Mouse (Mus musculus) liver, embryonic 15.5 days (tissue): ENCODE measurements around the gene Enpp1. TPM values are rescaled to one million over a fixed set of nuclear protein-coding genes. Genes with fewer than 3 reads are reported as not detected.

Experiments used
- ATAC-seq: fragments of 200-750 bp; cut with Nextera tagmentation; 2 replicates; pipeline ENCODE4 v1.8.0; 2017; ENCODE audit warnings: moderate number of reproducible peaks, mild to moderate bottlenecking, moderate library complexity; ENCODE audit not compliant: insufficient read depth
- H3K27ac ChIP-seq: fragments of 300-500 bp; sonication (generic); replicated peaks from 2 replicates; pipeline ENCODE4 v1.5.1; 2015; ENCODE audit warnings: mild to moderate bottlenecking, inconsistent platforms
- H3K27me3 ChIP-seq: fragments of 300-500 bp; sonication (generic); 2 replicates; pipeline ENCODE4 v1.6.1; 2015; ENCODE audit warnings: mild to moderate bottlenecking, inconsistent platforms
- H3K36me3 ChIP-seq: fragments of 300-500 bp; sonication (generic); replicated peaks from 2 replicates; pipeline ENCODE4 v1.6.1; 2015; ENCODE audit warnings: moderate library complexity, mild to moderate bottlenecking, inconsistent platforms
- H3K4me1 ChIP-seq: fragments of 300-500 bp; sonication (generic); replicated peaks from 2 replicates; pipeline ENCODE4 v1.6.1; 2015; ENCODE audit warnings: inconsistent platforms
- H3K4me2 ChIP-seq: fragments of 300-500 bp; sonication (generic); 2 replicates; pipeline ENCODE4 v1.6.1; 2015; ENCODE audit warnings: moderate library complexity, mild to moderate bottlenecking, inconsistent platforms
- H3K4me3 ChIP-seq: fragments of 300-500 bp; sonication (generic); replicated peaks from 2 replicates; pipeline ENCODE4 v1.5.1; 2015; ENCODE audit warnings: mild to moderate bottlenecking, inconsistent platforms
- H3K9ac ChIP-seq: fragments of 300-500 bp; sonication (generic); 2 replicates; pipeline ENCODE4 v1.6.1; 2015; ENCODE audit warnings: moderate library complexity, mild to moderate bottlenecking, inconsistent platforms
- H3K9me3 ChIP-seq: fragments of 300-500 bp; sonication (generic); replicated peaks from 2 replicates; pipeline ENCODE4 v1.6.1; 2016; ENCODE audit warnings: inconsistent platforms
- WGBS: fragments of 180-500 bp; shearing (Covaris S2); methylation state at CpG from one replicate; pipeline ENCODE4 v1.1.7; 2015; ENCODE audit warnings: mixed read lengths; ENCODE audit not compliant: insufficient replicate concordance; 5-methylcytosine and 5-hydroxymethylcytosine counted together
- polyA plus RNA-seq: library from polyadenylated mRNA; unstranded; fragments of >200 nt; fragmentation: Nextera tagmentation; extraction: Ambion mirVana; gene quantifications from 2 replicates; pipeline ENCODE4 v1.2.1, GENCODE M21; 2015

The Enpp1 gene
- 2.0 and 2.5 TPM in 2 replicates for polyA plus RNA-seq

GRCm38 (mm10) chr10:24711480-24712366 lies at the start of gene Enpp1:
Gene Enpp1, minus strand, starts transcription at chr10:24712159.
- Histone ChIP-seq H3K4me2 (peak within 1 kb of the TSS; percentile 92), H3K4me1 (peaks cover 8% of the 10 kb centered on the region), H3K27me3 (peaks cover 28% of the 10 kb centered on the region), H3K9ac (peak within 1 kb of the TSS; percentile 54), H3K9me3 (no peaks in the 10 kb centered on the region), H3K36me3 (no peaks in the 10 kb centered on the region), H3K4me3 (peak within 1 kb of the TSS; percentile 65), H3K27ac (no peak within 1 kb of the TSS)
- under 1% methylated on average over 79 of the region's 79 CpGs for WGBS
- ATAC-seq = peak; percentile 84

- peak overlapping the region; percentile 57; the same call in 1 of the 2 replicates for H3K27ac ChIP-seq
- no peak overlapping the region for H3K4me3 ChIP-seq
- H3K9me3 ChIP-seq = no peaks in the 10 kb centered on the region
- peak overlapping the region; percentile 21; the same call in 1 of the 2 replicates for H3K4me2 ChIP-seq
- no peak overlapping the region for H3K9ac ChIP-seq
- H3K36me3 ChIP-seq = no peaks in the 10 kb centered on the region
- WGBS = 29% methylated on average over 8 of the region's 8 CpGs
- H3K4me1 ChIP-seq = peaks cover 25% of the 10 kb centered on the region
- H3K27me3 ChIP-seq = no peaks in the 10 kb centered on the region
- ATAC-seq = peak; percentile 88
These were observed 46.5 kb upstream of the Enpp1 start for GRCm38 (mm10) chr10:24758326-24758915.

- no peaks in the 10 kb centered on the region for H3K9me3 ChIP-seq
- H3K4me2 ChIP-seq = peak overlapping the region; percentile 58
- WGBS = 63% methylated on average over 9 of the region's 9 CpGs
- no peak overlapping the region for H3K9ac ChIP-seq
- H3K4me1 ChIP-seq = peaks cover 25% of the 10 kb centered on the region
- H3K4me3 ChIP-seq = 0 out of 2 replicates have a peak overlapping the region, but pooled peaks have one; percentile 51
- H3K27ac ChIP-seq = no peak overlapping the region
- no peaks in the 10 kb centered on the region for H3K36me3 ChIP-seq
- ATAC-seq = no peak
- no peaks in the 10 kb centered on the region for H3K27me3 ChIP-seq
These were observed 43.0 kb upstream of the Enpp1 start for GRCm38 (mm10) chr10:24754874-24755540.

- peak overlapping the region; percentile 58 for H3K4me2 ChIP-seq
- H3K4me3 ChIP-seq = peak overlapping the region; percentile 51
- no peaks in the 10 kb centered on the region for H3K36me3 ChIP-seq
- H3K9me3 ChIP-seq = no peaks in the 10 kb centered on the region
- H3K4me1 ChIP-seq = peaks cover 25% of the 10 kb centered on the region
- WGBS = 23% methylated on average over 11 of the region's 11 CpGs
- 0 out of 2 replicates have a peak overlapping the region, but pooled peaks have one; percentile 14 for H3K27ac ChIP-seq
- H3K9ac ChIP-seq = no peak overlapping the region
- no peaks in the 10 kb centered on the region for H3K27me3 ChIP-seq
- no peak for ATAC-seq
These were observed 42.4 kb upstream of the Enpp1 start for GRCm38 (mm10) chr10:24754251-24754835.

GRCm38 (mm10) chr10:24753536-24754250 lies 41.7 kb upstream of the Enpp1 start:
- Histone ChIP-seq H3K4me1 (peaks cover 24% of the 10 kb centered on the region), H3K4me2 (peak overlapping the region; percentile 58), H3K4me3 (peak overlapping the region; percentile 51), H3K36me3 (no peaks in the 10 kb centered on the region), H3K9me3 (no peaks in the 10 kb centered on the region), H3K9ac (no peak overlapping the region), H3K27me3 (no peaks in the 10 kb centered on the region), H3K27ac (0 out of 2 replicates have a peak overlapping the region, but pooled peaks have one; percentile 14)
- WGBS = 55% methylated on average over 16 of the region's 16 CpGs
- no peak for ATAC-seq

GRCm38 (mm10) chr10:24742950-24743487 lies 31.1 kb upstream of the Enpp1 start:
- H3K36me3 ChIP-seq = no peaks in the 10 kb centered on the region
- no peak overlapping the region for H3K4me2 ChIP-seq
- ATAC-seq = no peak
- H3K27me3 ChIP-seq = no peaks in the 10 kb centered on the region
- H3K9ac ChIP-seq = no peak overlapping the region
- no peak overlapping the region for H3K4me3 ChIP-seq
- no peaks in the 10 kb centered on the region for H3K9me3 ChIP-seq
- no peak overlapping the region for H3K27ac ChIP-seq
- no peaks in the 10 kb centered on the region; the same call in 1 of the 2 replicates for H3K4me1 ChIP-seq
- WGBS = 59% methylated on average over 13 of the region's 13 CpGs

GRCm38 (mm10) chr10:24741229-24742198 lies 29.6 kb upstream of the Enpp1 start:
- H3K9ac ChIP-seq = no peak overlapping the region
- no peaks in the 10 kb centered on the region for H3K9me3 ChIP-seq
- 44% methylated on average over 7 of the region's 7 CpGs for WGBS
- no peaks in the 10 kb centered on the region for H3K36me3 ChIP-seq
- no peak overlapping the region for H3K4me2 ChIP-seq
- no peaks in the 10 kb centered on the region; the same call in 1 of the 2 replicates for H3K4me1 ChIP-seq
- no peak overlapping the region for H3K27ac ChIP-seq
- no peak overlapping the region for H3K4me3 ChIP-seq
- no peak for ATAC-seq
- no peaks in the 10 kb centered on the region for H3K27me3 ChIP-seq

GRCm38 (mm10) chr10:24739171-24739570 lies 27.2 kb upstream of the Enpp1 start:
- WGBS = 45% methylated on average over 2 of the region's 2 CpGs
- Histone ChIP-seq H3K4me1 (no peaks in the 10 kb centered on the region; the same call in 1 of the 2 replicates), H3K4me3 (no peak overlapping the region), H3K9me3 (no peaks in the 10 kb centered on the region), H3K4me2 (no peak overlapping the region), H3K9ac (no peak overlapping the region), H3K36me3 (no peaks in the 10 kb centered on the region), H3K27ac (no peak overlapping the region), H3K27me3 (no peaks in the 10 kb centered on the region)
- no peak for ATAC-seq

DNA sequence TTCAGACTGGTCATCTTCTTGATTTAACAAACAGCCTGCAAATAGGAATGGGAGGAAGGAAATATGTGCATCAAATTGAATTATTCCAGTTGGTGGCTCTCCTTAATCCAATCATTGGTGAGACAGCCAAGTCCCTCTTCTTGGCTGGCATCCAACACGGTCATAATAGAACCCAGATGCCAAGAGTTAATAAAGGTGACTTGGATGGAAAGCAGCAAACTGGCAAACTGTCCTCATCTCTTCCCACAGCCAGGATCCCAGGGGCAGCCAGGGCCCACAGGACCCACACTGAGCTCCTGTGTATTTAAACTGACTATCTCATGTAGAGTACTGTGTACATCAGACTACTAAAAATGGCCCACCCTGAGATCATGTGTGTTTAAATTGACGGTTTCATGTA lies 26.5 kb upstream of the Enpp1 start:
- H3K27me3 ChIP-seq = no peaks in the 10 kb centered on the region
- no peaks in the 10 kb centered on the region for H3K36me3 ChIP-seq
- no peaks in the 10 kb centered on the region; the same call in 1 of the 2 replicates for H3K4me1 ChIP-seq
- H3K4me2 ChIP-seq = no peak overlapping the region
- 68% methylated on average over 2 of the region's 2 CpGs for WGBS
- H3K4me3 ChIP-seq = no peak overlapping the region
- no peaks in the 10 kb centered on the region for H3K9me3 ChIP-seq
- H3K9ac ChIP-seq = no peak overlapping the region
- ATAC-seq = no peak
- no peak overlapping the region for H3K27ac ChIP-seq
